Mouse (Mus musculus): ENCODE results near the gene Hivep3. TPM values are rescaled to one million over a fixed set of nuclear protein-coding genes. Genes with fewer than 3 reads are reported as not detected.

Hivep3 gene
- total and polyA plus RNA-seq, 3 experiments: 14.4 to 32.3 (median 21.2) TPM

- H3K79me2 ChIP-seq (replicated peaks; ENCODE audit: control insufficient read depth, extremely low read depth, insufficient read depth, poor library complexity, severe bottlenecking): peaks cover 24% of the 10 kb centered on the region
- H3K4me2 ChIP-seq (ENCODE audit: insufficient read depth, low read depth, poor library complexity, severe bottlenecking): peak overlapping the region; percentile 12
- no peak for DNase-seq (ENCODE audit: extremely low read depth)
- no peaks in the 10 kb centered on the region for H3K9me3 ChIP-seq (replicated peaks; ENCODE audit: low read length)
- peaks cover 0 to 62% of the 10 kb centered on the region in 2 experiments for H3K36me3 ChIP-seq (replicated peaks in 1 of 2; ENCODE audit: control insufficient read depth in 1 of 2, insufficient read depth in 1 of 2, low read length in 1 of 2)
- TF ChIP-seq BHLHE40 (IDR thresholded peaks at IDR 0.05; ENCODE audit: low read depth, low read length) (peak; percentile 48; the same call in 1 of the 2 replicates), EP300 (IDR thresholded peaks at IDR 0.05; ENCODE audit: low read length) (peak; percentile 60), MEF2A (IDR thresholded peaks at IDR 0.05; ENCODE audit: borderline replicate concordance, low read depth, low read length) (peak; percentile 49; the same call in 1 of the 2 replicates), SIN3A (IDR thresholded peaks at IDR 0.05; ENCODE audit: low read length) (0 out of 2 replicates have a peak, but pooled peaks have one; percentile 39), USF2 (conservative IDR thresholded peaks at IDR 0.05; ENCODE audit: low read depth, low read length) (no peak), KAT2A (IDR thresholded peaks at IDR 0.05; ENCODE audit: insufficient replicate concordance, low read length) (no peak), MXI1 (IDR thresholded peaks at IDR 0.05; ENCODE audit: low read depth, low read length) (peak; percentile 63; the same call in 1 of the 2 replicates), TCF12 (IDR thresholded peaks at IDR 0.05; ENCODE audit: low read depth, low read length) (peak; percentile 38; the same call in 1 of the 2 replicates), MAZ (IDR thresholded peaks at IDR 0.05; ENCODE audit: low read depth, low read length) (peak; percentile 64; the same call in 1 of the 2 replicates), MAFK (IDR thresholded peaks at IDR 0.05; ENCODE audit: insufficient replicate concordance, low read length) (no peak), IRF4 (IDR thresholded peaks at IDR 0.05; ENCODE audit: low read depth, low read length) (no peak; the same call in 1 of the 2 replicates), ETS1 (conservative IDR thresholded peaks at IDR 0.05; ENCODE audit: low read depth, low read length) (peak; percentile 46), MYC (IDR thresholded peaks at IDR 0.05; ENCODE audit: low read depth, low read length) (peak; percentile 64), CHD2 (IDR thresholded peaks at IDR 0.05; ENCODE audit: low read length) (peak; percentile 38; the same call in 1 of the 2 replicates), ZC3H11A (IDR thresholded peaks at IDR 0.05; ENCODE audit: low read depth, low read length) (no peak), ZMIZ1 (IDR thresholded peaks at IDR 0.05; ENCODE audit: low read depth, low read length) (peak; percentile 76), CHD1 (IDR thresholded peaks at IDR 0.05; ENCODE audit: low read depth, low read length) (peak; percentile 64; the same call in 1 of the 2 replicates), POLR2A (IDR thresholded peaks at IDR 0.05; ENCODE audit: low read depth, low read length) (peak; percentile 33; the same call in 1 of the 2 replicates), HCFC1 (IDR thresholded peaks at IDR 0.05; ENCODE audit: low read depth, low read length) (no peak), E2F4 (IDR thresholded peaks at IDR 0.05; ENCODE audit: insufficient replicate concordance, low read depth, low read length) (no peak), ELF1 (IDR thresholded peaks at IDR 0.05; ENCODE audit: low read depth, low read length) (0 out of 2 replicates have a peak, but pooled peaks have one; percentile 30), JUND (conservative IDR thresholded peaks at IDR 0.05; ENCODE audit: low read depth, low read length) (no peak; the same call in 1 of the 2 replicates)
- H3K4me1 ChIP-seq (ENCODE audit: control insufficient read depth in 1 of 2, insufficient read depth in 2 of 2): peaks cover 81 to 98% of the 10 kb centered on the region in 2 experiments
- H3K9ac ChIP-seq (ENCODE audit: insufficient read depth, low read depth): no peak overlapping the region
- dilution Hi-C loops (cut with MboI; ENCODE audit: extremely low pct_ligation_motif_present, extremely low pct_unique_long_range_greater_than_20kb, low sequenced_read_pairs) (no loop called here), in situ Hi-C loops (cut with MboI; ENCODE audit: low pct_ligation_motif_present, low pct_unique_long_range_greater_than_20kb, low sequenced_read_pairs) (loop anchor here (5.0 kb wide), 1 partner anchor 83 kb away; no protein-coding TSS in a partner anchor)
- no peak overlapping the region for H3K4me3 ChIP-seq (replicated peaks in 1 of 3; ENCODE audit: low read depth in 2 of 3, low read length in 2 of 3, poor library complexity in 1 of 3)
- no peaks in the 10 kb centered on the region for H3K27me3 ChIP-seq (replicated peaks)
- H3K27ac ChIP-seq (ENCODE audit: insufficient read depth, low read depth): peak overlapping the region; percentile 84
These were observed 316.3 kb downstream of the Hivep3 start for GRCm38 (mm10) chr4:120049857-120050256.
